Mouse (Mus musculus): ENCODE data around the gene Smarca5. TPM values are rescaled to one million over a fixed set of nuclear protein-coding genes. Genes with fewer than 3 reads are reported as not detected.
"Not testable (repeated sequence)": the region's sequence is repeated elsewhere in the genome, so short reads cannot be mapped to it uniquely, and the experiment has no call there.

Gene Smarca5
- polyA plus RNA-seq (2012; ENCODE audit: insufficient read depth, low replicate concordance): 5.1 and 7.4 TPM in 2 replicates

DNA sequence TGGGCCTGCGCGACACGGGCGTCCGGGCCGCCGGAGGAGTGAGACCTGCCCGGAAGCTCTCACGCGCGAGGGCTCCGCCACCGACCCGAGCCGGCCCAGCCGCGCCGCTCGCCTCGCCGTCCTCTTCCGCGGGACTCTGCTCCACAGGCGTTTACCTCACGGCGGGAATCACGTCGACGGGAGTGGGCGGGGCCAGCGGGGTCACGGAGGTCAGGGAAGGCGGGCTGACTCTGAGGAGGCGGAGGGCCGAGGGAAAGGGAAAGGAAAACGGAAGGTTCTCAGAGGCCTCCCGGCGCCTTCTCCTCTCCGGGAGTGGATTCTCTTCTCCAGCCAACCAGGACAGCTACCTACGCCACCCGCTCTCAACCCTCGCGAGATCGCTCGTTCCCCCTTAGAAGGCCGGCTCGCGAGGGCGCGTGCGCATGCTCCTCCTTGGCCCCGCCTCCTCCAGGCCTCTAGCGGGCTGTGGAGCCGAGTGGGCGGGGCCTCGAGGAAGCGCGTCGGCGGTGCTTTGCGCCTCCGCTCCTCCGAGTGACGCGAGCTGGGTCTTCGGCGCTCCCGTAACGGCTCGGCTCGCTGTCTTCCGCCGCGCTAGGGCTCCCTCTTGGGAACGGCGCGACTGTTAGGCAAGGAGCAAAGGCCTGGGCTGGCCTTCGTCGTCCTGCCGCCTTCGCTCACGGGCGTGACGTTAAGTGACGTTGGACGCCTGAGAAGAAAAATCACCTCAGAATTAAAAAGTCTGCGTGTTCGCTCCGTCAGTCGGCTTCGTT lies at the start of gene Smarca5:
Gene Smarca5, minus strand, starts transcription at position 343 of the 770 bp plus-strand sequence.
- Histone ChIP-seq H3K4me1 (peaks cover 38% of the 10 kb centered on the region), H3K36me3 (replicated peaks; ENCODE audit: low read length) (peaks cover 19% of the 10 kb centered on the region), H3K4me3 (replicated peaks) (peak within 1 kb of the TSS; percentile 100)
- H3K27me3 ChIP-seq (replicated peaks); H3K9me3 ChIP-seq: not testable (repeated sequence)

DNA sequence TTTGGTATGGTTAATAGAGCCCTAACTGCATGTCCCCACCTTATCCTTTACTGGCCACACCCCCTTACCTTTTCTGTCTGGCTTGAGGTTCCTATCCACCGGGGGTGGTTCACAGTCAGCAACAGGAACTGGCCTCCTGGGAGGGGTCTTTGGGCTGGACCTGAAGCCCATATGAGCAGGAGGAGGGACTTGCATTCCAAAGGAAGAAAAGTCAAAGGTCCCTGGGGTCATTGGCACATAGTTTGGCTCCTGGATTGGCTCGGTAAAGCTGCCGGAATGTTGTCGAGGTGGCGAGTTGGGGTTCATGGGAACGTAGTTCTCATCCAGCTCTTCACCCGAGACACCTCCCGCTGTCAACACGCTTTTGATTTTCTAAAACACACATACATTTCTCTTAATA lies 45.3 kb upstream of the Smarca5 start:
- H3K36me3 ChIP-seq (replicated peaks; ENCODE audit: low read length): peaks cover 15% of the 10 kb centered on the region
- TF ChIP-seq GATA1 (IDR thresholded peaks at IDR 0.05; ENCODE audit: borderline replicate concordance, low read length): no peak
- TF ChIP-seq FLI1 (IDR thresholded peaks at IDR 0.05; ENCODE audit: low read length): no peak

GRCm38 (mm10) chr8:80783271-80783670 lies 44.0 kb upstream of the Smarca5 start:
- Histone ChIP-seq H3K4me3 (replicated peaks) (no peak overlapping the region), H3K9me3 (no peaks in the 10 kb centered on the region), H3K36me3 (replicated peaks; ENCODE audit: low read length) (peaks cover 10% of the 10 kb centered on the region), H3K4me1 (peaks cover 15% of the 10 kb centered on the region), H3K27me3 (replicated peaks) (no peaks in the 10 kb centered on the region)
- TF ChIP-seq FLI1 (IDR thresholded peaks at IDR 0.05; ENCODE audit: low read length) (no peak), GATA1 (IDR thresholded peaks at IDR 0.05; ENCODE audit: borderline replicate concordance, low read length) (no peak)

More for the DNA sequence above, 45.3 kb upstream of the Smarca5 start:
- peaks cover 25% of the 10 kb centered on the region for H3K4me1 ChIP-seq
- no peak overlapping the region for H3K4me3 ChIP-seq (replicated peaks)
- H3K27me3 ChIP-seq (replicated peaks): no peaks in the 10 kb centered on the region
- no peaks in the 10 kb centered on the region for H3K9me3 ChIP-seq

- no peaks in the 10 kb centered on the region for H3K9me3 ChIP-seq
- no peaks in the 10 kb centered on the region for H3K27me3 ChIP-seq (replicated peaks)
- H3K4me1 ChIP-seq: peaks cover 9% of the 10 kb centered on the region
- TF ChIP-seq GATA1 (IDR thresholded peaks at IDR 0.05; ENCODE audit: borderline replicate concordance, low read length) (no peak), FLI1 (IDR thresholded peaks at IDR 0.05; ENCODE audit: low read length) (no peak)
- peaks cover 7% of the 10 kb centered on the region for H3K36me3 ChIP-seq (replicated peaks; ENCODE audit: low read length)
- no peak overlapping the region for H3K4me3 ChIP-seq (replicated peaks)
Observed at GRCm38 (mm10) chr8:80781338-80781737, 42.0 kb upstream of the Smarca5 start.

- TF ChIP-seq FLI1 (IDR thresholded peaks at IDR 0.05; ENCODE audit: low read length) (no peak), GATA1 (IDR thresholded peaks at IDR 0.05; ENCODE audit: borderline replicate concordance, low read length) (no peak)
- no peak overlapping the region for H3K4me3 ChIP-seq (replicated peaks)
- H3K9me3 ChIP-seq: no peaks in the 10 kb centered on the region
- peaks cover 11% of the 10 kb centered on the region for H3K4me1 ChIP-seq
- peaks cover 7% of the 10 kb centered on the region for H3K36me3 ChIP-seq (replicated peaks; ENCODE audit: low read length)
- H3K27me3 ChIP-seq (replicated peaks): no peaks in the 10 kb centered on the region
Observed at GRCm38 (mm10) chr8:80780271-80780670, 41.0 kb upstream of the Smarca5 start.

GRCm38 (mm10) chr8:80776436-80776835 lies 37.1 kb upstream of the Smarca5 start:
- H3K9me3 ChIP-seq: no peaks in the 10 kb centered on the region
- H3K27me3 ChIP-seq (replicated peaks): no peaks in the 10 kb centered on the region
- H3K4me1 ChIP-seq: peaks cover 14% of the 10 kb centered on the region
- no peaks in the 10 kb centered on the region for H3K36me3 ChIP-seq (replicated peaks; ENCODE audit: low read length)
- no peak for TF ChIP-seq FLI1 (IDR thresholded peaks at IDR 0.05; ENCODE audit: low read length)
- no peak for TF ChIP-seq GATA1 (IDR thresholded peaks at IDR 0.05; ENCODE audit: borderline replicate concordance, low read length)
- H3K4me3 ChIP-seq (replicated peaks): no peak overlapping the region

- no peaks in the 10 kb centered on the region for H3K27me3 ChIP-seq (replicated peaks)
- no peaks in the 10 kb centered on the region for H3K9me3 ChIP-seq
- no peaks in the 10 kb centered on the region for H3K36me3 ChIP-seq (replicated peaks; ENCODE audit: low read length)
- H3K4me1 ChIP-seq: peaks cover 13% of the 10 kb centered on the region; the same call in 1 of the 2 replicates
- TF ChIP-seq FLI1 (IDR thresholded peaks at IDR 0.05; ENCODE audit: low read length): no peak
- TF ChIP-seq GATA1 (IDR thresholded peaks at IDR 0.05; ENCODE audit: borderline replicate concordance, low read length): no peak
- no peak overlapping the region for H3K4me3 ChIP-seq (replicated peaks)
Observed at GRCm38 (mm10) chr8:80772732-80773460, 33.6 kb upstream of the Smarca5 start.

- Histone ChIP-seq H3K36me3 (replicated peaks; ENCODE audit: low read length) (peaks cover 14% of the 10 kb centered on the region), H3K4me1 (peaks cover 8% of the 10 kb centered on the region; the same call in 1 of the 2 replicates), H3K9me3 (no peaks in the 10 kb centered on the region), H3K4me3 (replicated peaks) (no peak overlapping the region), H3K27me3 (replicated peaks) (no peaks in the 10 kb centered on the region)
- no peak for TF ChIP-seq FLI1 (IDR thresholded peaks at IDR 0.05; ENCODE audit: low read length)
- no peak for TF ChIP-seq GATA1 (IDR thresholded peaks at IDR 0.05; ENCODE audit: borderline replicate concordance, low read length)
Observed at GRCm38 (mm10) chr8:80768451-80768850, 29.2 kb upstream of the Smarca5 start.

- Histone ChIP-seq H3K27me3 (replicated peaks) (no peaks in the 10 kb centered on the region), H3K4me3 (replicated peaks) (no peak overlapping the region), H3K4me1 (peaks cover 8% of the 10 kb centered on the region), H3K9me3 (no peaks in the 10 kb centered on the region), H3K36me3 (replicated peaks; ENCODE audit: low read length) (no peaks in the 10 kb centered on the region)
- TF ChIP-seq FLI1 (IDR thresholded peaks at IDR 0.05; ENCODE audit: low read length) (no peak), GATA1 (IDR thresholded peaks at IDR 0.05; ENCODE audit: borderline replicate concordance, low read length) (no peak)
Observed at GRCm38 (mm10) chr8:80753017-80753715, 13.9 kb upstream of the Smarca5 start.

Data from megakaryocyte, embryonic 14.5 days (primary cell).